Mouse (Mus musculus): ENCODE measurements around the gene Rps6.

Gene Rps6

GRCm38 (mm10) chr4:86857113-86858069 is at the start of gene Rps6:
Gene Rps6, minus strand, starts transcription at chr4:86857412.
- TF ChIP-seq GATA4 (IDR thresholded peaks at IDR 0.05; ENCODE audit: insufficient replicate concordance, low read length), result 0 out of 2 replicates have a peak, but pooled peaks have one; percentile 48

GRCm38 (mm10) chr4:86905869-86906268 is 48.7 kb upstream of the Rps6 start:
- TF ChIP-seq GATA4 (IDR thresholded peaks at IDR 0.05; ENCODE audit: insufficient replicate concordance, low read length), result no peak

GRCm38 (mm10) chr4:86904969-86905368 is 47.8 kb upstream of the Rps6 start:
- no peak for TF ChIP-seq GATA4 (IDR thresholded peaks at IDR 0.05; ENCODE audit: insufficient replicate concordance, low read length)

GRCm38 (mm10) chr4:86902351-86902750 is 45.1 kb upstream of the Rps6 start:
- peak; percentile 97 for TF ChIP-seq GATA4 (IDR thresholded peaks at IDR 0.05; ENCODE audit: insufficient replicate concordance, low read length)

- TF ChIP-seq GATA4 (IDR thresholded peaks at IDR 0.05; ENCODE audit: insufficient replicate concordance, low read length), result peak; percentile 73
Observed at GRCm38 (mm10) chr4:86898791-86899474, 41.7 kb upstream of the Rps6 start.

- TF ChIP-seq GATA4 (IDR thresholded peaks at IDR 0.05; ENCODE audit: insufficient replicate concordance, low read length), result no peak
Observed at GRCm38 (mm10) chr4:86897411-86897810, 40.2 kb upstream of the Rps6 start.

- no peak for TF ChIP-seq GATA4 (IDR thresholded peaks at IDR 0.05; ENCODE audit: insufficient replicate concordance, low read length)
Observed at GRCm38 (mm10) chr4:86887879-86888278, 30.7 kb upstream of the Rps6 start.

- TF ChIP-seq GATA4 (IDR thresholded peaks at IDR 0.05; ENCODE audit: insufficient replicate concordance, low read length), result peak; percentile 92
Observed at GRCm38 (mm10) chr4:86886160-86886878, 29.1 kb upstream of the Rps6 start.

GRCm38 (mm10) chr4:86885790-86886159 is 28.6 kb upstream of the Rps6 start:
- TF ChIP-seq GATA4 (IDR thresholded peaks at IDR 0.05; ENCODE audit: insufficient replicate concordance, low read length), result no peak

GRCm38 (mm10) chr4:86884945-86885344 is 27.7 kb upstream of the Rps6 start:
- TF ChIP-seq GATA4 (IDR thresholded peaks at IDR 0.05; ENCODE audit: insufficient replicate concordance, low read length), result no peak

- no peak; the same call in 1 of the 2 replicates for TF ChIP-seq GATA4 (IDR thresholded peaks at IDR 0.05; ENCODE audit: insufficient replicate concordance, low read length)
Observed at GRCm38 (mm10) chr4:86882413-86882812, 25.2 kb upstream of the Rps6 start.

- no peak for TF ChIP-seq GATA4 (IDR thresholded peaks at IDR 0.05; ENCODE audit: insufficient replicate concordance, low read length)
Observed at GRCm38 (mm10) chr4:86881178-86881577, 24.0 kb upstream of the Rps6 start.

GRCm38 (mm10) chr4:86879477-86879876 is 22.3 kb upstream of the Rps6 start:
- TF ChIP-seq GATA4 (IDR thresholded peaks at IDR 0.05; ENCODE audit: insufficient replicate concordance, low read length), result peak; percentile 65; the same call in 1 of the 2 replicates

GRCm38 (mm10) chr4:86874146-86874847 is 17.1 kb upstream of the Rps6 start, which contains the start of gene Acer2:
Gene Acer2, plus strand, starts transcription at chr4:86874396.
- TF ChIP-seq GATA4 (IDR thresholded peaks at IDR 0.05; ENCODE audit: insufficient replicate concordance, low read length), result peak; percentile 54; the same call in 1 of the 2 replicates

GRCm38 (mm10) chr4:86873072-86873471 is 15.9 kb upstream of the Rps6 start:
- TF ChIP-seq GATA4 (IDR thresholded peaks at IDR 0.05; ENCODE audit: insufficient replicate concordance, low read length), result no peak
